Mouse (Mus musculus) neural tube, embryonic 11.5 days (tissue): ENCODE data around the gene Cdt1. TPM values are rescaled to one million over a fixed set of nuclear protein-coding genes. Genes with fewer than 3 reads are reported as not detected.

Experiments used
- ATAC-seq: fragments of 200-750 bp; cut with Nextera tagmentation; 2 replicates; pipeline ENCODE4 v1.8.0; 2017; ENCODE audit warnings: moderate number of reproducible peaks, mild to moderate bottlenecking, moderate TSS enrichment, moderate library complexity; ENCODE audit not compliant: insufficient read depth, low FRiP score, low TSS enrichment
- DNase-seq: peaks from one replicate; pipeline ENCODE4 v3.0.0-alpha.2; 2015; ENCODE audit warnings: low spot score
- H3K27ac ChIP-seq: fragments of 300-500 bp; sonication (generic); 2 replicates; pipeline ENCODE4 v1.5.1; 2014; ENCODE audit warnings: low read depth, mild to moderate bottlenecking, low read length
- H3K27me3 ChIP-seq: fragments of 300-500 bp; sonication (generic); 2 replicates; pipeline ENCODE4 v1.6.1; 2014; ENCODE audit warnings: mild to moderate bottlenecking, low read length, mixed read lengths; ENCODE audit not compliant: control insufficient read depth, insufficient read depth
- H3K36me3 ChIP-seq: fragments of 300-500 bp; sonication (generic); 2 replicates; pipeline ENCODE4 v1.6.1; 2014; ENCODE audit warnings: mild to moderate bottlenecking, low read length, moderate library complexity, mixed read lengths; ENCODE audit not compliant: control insufficient read depth, insufficient read depth
- H3K4me1 ChIP-seq: fragments of 300-500 bp; sonication (generic); 2 replicates; pipeline ENCODE4 v1.6.1; 2014; ENCODE audit warnings: low read length, mixed read lengths; ENCODE audit not compliant: control insufficient read depth, insufficient read depth
- H3K4me2 ChIP-seq: fragments of 300-500 bp; sonication (generic); 2 replicates; pipeline ENCODE4 v1.6.1; 2014; ENCODE audit warnings: low read depth, mild to moderate bottlenecking, moderate library complexity
- H3K4me3 ChIP-seq: fragments of 300-500 bp; sonication (generic); 2 replicates; pipeline ENCODE4 v1.5.1; 2014; ENCODE audit warnings: low read depth, low read length
- H3K9ac ChIP-seq: fragments of 300-500 bp; sonication (generic); 2 replicates; pipeline ENCODE4 v1.6.1; 2014; ENCODE audit warnings: mild to moderate bottlenecking, low read length
- H3K9me3 ChIP-seq: fragments of 300-500 bp; sonication (generic); 2 replicates; pipeline ENCODE4 v1.6.1; 2016; ENCODE audit warnings: low read length; ENCODE audit not compliant: control insufficient read depth
- WGBS: fragments of 180-500 bp; shearing (Covaris S2); extraction: QIAGEN DNeasy Blood & Tissue Kit; methylation state at CpG from one replicate; pipeline ENCODE4 v1.1.7; 2014; 5-methylcytosine and 5-hydroxymethylcytosine counted together
- polyA plus RNA-seq: library from polyadenylated mRNA; unstranded; fragments of >200 nt; fragmentation: Nextera tagmentation; extraction: Ambion mirVana; gene quantifications from 2 replicates; pipeline ENCODE4 v1.2.1, GENCODE M21; 2014

The Cdt1 gene
- polyA plus RNA-seq, 1 experiment from 2014 or later: 37.1 TPM

- ATAC-seq: no peak
- Histone ChIP-seq H3K4me2 (no peak overlapping the region), H3K36me3 (no peaks in the 10 kb centered on the region), H3K9me3 (no peaks in the 10 kb centered on the region), H3K9ac (no peak overlapping the region), H3K4me1 (peaks cover 2% of the 10 kb centered on the region; the same call in 1 of the 2 replicates), H3K27me3 (no peaks in the 10 kb centered on the region), H3K27ac (no peak overlapping the region), H3K4me3 (no peak overlapping the region)
- WGBS: 91% methylated on average over 11 of the region's 12 CpGs
- DNase-seq: peak; percentile 9
Observed at GRCm38 (mm10) chr8:122606810-122607209, 39.0 kb downstream of the Cdt1 start.

- Histone ChIP-seq H3K9ac (no peak overlapping the region), H3K4me3 (no peak overlapping the region), H3K27ac (no peak overlapping the region), H3K9me3 (no peaks in the 10 kb centered on the region), H3K27me3 (no peaks in the 10 kb centered on the region), H3K4me2 (no peak overlapping the region; the same call in 1 of the 2 replicates), H3K4me1 (peaks cover 8% of the 10 kb centered on the region), H3K36me3 (no peaks in the 10 kb centered on the region)
- no peak for ATAC-seq
- no peak for DNase-seq
- WGBS: 66% methylated on average over 4 of the region's 4 CpGs
Observed at GRCm38 (mm10) chr8:122610209-122610608, 42.4 kb downstream of the Cdt1 start.

GRCm38 (mm10) chr8:122610612-122611277 lies 42.9 kb downstream of the Cdt1 start:
- ATAC-seq (peak; percentile 10; the same call in 1 of the 2 replicates), DNase-seq (no peak)

GRCm38 (mm10) chr8:122611295-122612133 lies 43.7 kb downstream of the Cdt1 start, which contains the start of the genes Galns and Trappc2l:
TSS of gene Galns (minus strand) at chr8:122611463.
TSS of gene Trappc2l (plus strand) at chr8:122611640.
- Histone ChIP-seq H3K4me1 (peaks cover 8% of the 10 kb centered on the region), H3K27ac (peak within 1 kb of the TSS; percentile 74), H3K36me3 (no peaks in the 10 kb centered on the region), H3K4me3 (peak within 1 kb of the TSS; percentile 47), H3K4me2 (peak within 1 kb of the TSS; percentile 90), H3K9ac (peak within 1 kb of the TSS; percentile 72), H3K27me3 (no peaks in the 10 kb centered on the region), H3K9me3 (no peaks in the 10 kb centered on the region)
- WGBS: under 1% methylated on average over 47 of the region's 57 CpGs
- peak; percentile 97 for ATAC-seq
- DNase-seq: peak; percentile 98

More at GRCm38 (mm10) chr8:122610612-122611277, 42.9 kb downstream of the Cdt1 start:
- Histone ChIP-seq H3K9me3 (no peaks in the 10 kb centered on the region), H3K4me2 (peak overlapping the region; percentile 90), H3K4me3 (peak overlapping the region; percentile 47), H3K4me1 (peaks cover 8% of the 10 kb centered on the region), H3K27ac (0 out of 2 replicates have a peak overlapping the region, but pooled peaks have one; percentile 35), H3K36me3 (no peaks in the 10 kb centered on the region), H3K27me3 (no peaks in the 10 kb centered on the region), H3K9ac (peak overlapping the region; percentile 72)
- WGBS: 2% methylated on average over 20 of the region's 20 CpGs

GRCm38 (mm10) chr8:122616181-122616905 lies 48.5 kb downstream of the Cdt1 start:
- Histone ChIP-seq H3K4me1 (peaks cover 11% of the 10 kb centered on the region; the same call in 1 of the 2 replicates), H3K27me3 (no peaks in the 10 kb centered on the region), H3K36me3 (no peaks in the 10 kb centered on the region), H3K4me2 (no peak overlapping the region), H3K9ac (no peak overlapping the region), H3K4me3 (no peak overlapping the region), H3K27ac (no peak overlapping the region), H3K9me3 (no peaks in the 10 kb centered on the region)
- DNase-seq (peak; percentile 11), ATAC-seq (no peak)
- WGBS: 75% methylated on average over 9 of the region's 9 CpGs

- Histone ChIP-seq H3K27ac (no peak overlapping the region), H3K9ac (no peak overlapping the region), H3K9me3 (no peaks in the 10 kb centered on the region), H3K36me3 (no peaks in the 10 kb centered on the region), H3K4me1 (peaks cover 5% of the 10 kb centered on the region; the same call in 1 of the 2 replicates), H3K4me2 (no peak overlapping the region), H3K27me3 (no peaks in the 10 kb centered on the region), H3K4me3 (no peak overlapping the region)
- peak; percentile 86 for DNase-seq
- 37% methylated on average over 5 of the region's 7 CpGs for WGBS
- no peak for ATAC-seq
Observed at GRCm38 (mm10) chr8:122617947-122618546, 50.2 kb downstream of the Cdt1 start.

- DNase-seq (no peak), ATAC-seq (no peak)
- Histone ChIP-seq H3K27me3 (no peaks in the 10 kb centered on the region), H3K4me2 (no peak overlapping the region), H3K9ac (no peak overlapping the region), H3K36me3 (no peaks in the 10 kb centered on the region), H3K27ac (no peak overlapping the region), H3K9me3 (no peaks in the 10 kb centered on the region), H3K4me1 (peaks cover 5% of the 10 kb centered on the region; the same call in 1 of the 2 replicates), H3K4me3 (no peak overlapping the region)
- 79% methylated on average over 6 of the region's 6 CpGs for WGBS
Observed at GRCm38 (mm10) chr8:122618660-122619378, 51.0 kb downstream of the Cdt1 start.
